Comparison of ENCODE assay signal across 8 mouse cellular contexts in the genomic region with DNA sequence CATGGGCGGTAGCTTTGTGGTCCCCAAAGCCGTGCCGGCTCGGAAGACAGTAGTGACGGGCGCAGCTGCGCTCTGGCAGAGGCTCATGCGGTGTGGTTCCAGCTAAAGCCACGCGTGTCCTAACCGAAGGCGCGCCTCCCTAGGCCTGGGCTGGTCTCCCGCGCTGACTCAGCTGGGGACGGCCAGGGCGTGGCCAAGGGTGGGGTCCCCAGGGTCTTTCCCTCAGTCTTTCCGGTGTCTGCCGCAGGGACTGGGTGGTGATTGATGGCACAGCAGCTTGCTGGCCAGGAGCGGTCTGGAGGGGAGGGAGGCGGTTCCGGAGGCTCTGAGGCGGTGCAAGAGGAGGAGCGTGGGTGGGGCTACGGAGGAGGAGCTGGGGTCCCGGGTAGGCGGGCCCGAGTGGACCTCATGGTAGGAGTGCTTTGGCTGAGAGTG. TPM values are rescaled to one million over a fixed set of nuclear protein-coding genes. Genes with fewer than 3 reads are reported as not detected.
DNase-seq lines count a peak whose midpoint lies in the region; ATAC-seq lines count a peak whose summit lies in the region.

No protein-coding gene starts in this region.

- H3K4me1 ChIP-seq in hindbrain, embryonic 16.5 days (ENCODE audit: control insufficient read depth, insufficient read depth, low read depth, low read length): peaks cover 14% of the 10 kb centered on the region
- peaks cover 78% of the 10 kb centered on the region for H3K4me1 ChIP-seq in megakaryocyte, embryonic 14.5 days

- H3K36me3 ChIP-seq in hindbrain, embryonic 16.5 days (ENCODE audit: control insufficient read depth, insufficient read depth, low read length): no peaks in the 10 kb centered on the region
- H3K36me3 ChIP-seq in megakaryocyte, embryonic 14.5 days (replicated peaks; ENCODE audit: low read length): peaks cover 3% of the 10 kb centered on the region

- H3K27me3 ChIP-seq in hindbrain, embryonic 16.5 days (replicated peaks; ENCODE audit: control insufficient read depth, insufficient read depth, low read length): no peaks in the 10 kb centered on the region
- no peaks in the 10 kb centered on the region for H3K27me3 ChIP-seq in megakaryocyte, embryonic 14.5 days (replicated peaks)

- peak; percentile 96 for ATAC-seq in hindbrain, embryonic 16.5 days

- peak overlapping the region; percentile 56 for H3K4me3 ChIP-seq in hindbrain, embryonic 16.5 days (ENCODE audit: low read length)
- H3K4me3 ChIP-seq in megakaryocyte, embryonic 14.5 days (replicated peaks): peak overlapping the region; percentile 95

- WGBS in hindbrain, embryonic 16.5 days: under 1% methylated on average over 28 of the region's 28 CpGs

- peak overlapping the region; percentile 98 for H3K4me2 ChIP-seq in hindbrain, embryonic 16.5 days (ENCODE audit: low read length)

- H3K9ac ChIP-seq in hindbrain, embryonic 16.5 days (ENCODE audit: low read depth, low read length): peak overlapping the region; percentile 59

- peak; percentile 92 for DNase-seq in R1 (ENCODE audit: low read depth, low spot score)
- DNase-seq in cerebellum, postnatal 25 days: peak; percentile 39 to 57
- peak; percentile 95 for DNase-seq in gastrocnemius, adult 18-20 months (ENCODE audit: low spot score)
- peak; percentile 52 to 82 for DNase-seq in left cerebral cortex, adult 9 months (ENCODE audit: low spot score in 2 of 2)
- DNase-seq in right cerebral cortex, postnatal 10 days (ENCODE audit: low spot score in 2 of 2): peak; percentile 88 to 90
- peak; percentile 96 for DNase-seq in urinary bladder, postnatal 14 days (ENCODE audit: low spot score)

- no peak overlapping the region for H3K27ac ChIP-seq in hindbrain, embryonic 16.5 days (ENCODE audit: low read depth, low read length)

- no peaks in the 10 kb centered on the region for H3K9me3 ChIP-seq in hindbrain, embryonic 16.5 days (ENCODE audit: control insufficient read depth, low read length)
- H3K9me3 ChIP-seq in megakaryocyte, embryonic 14.5 days: no peaks in the 10 kb centered on the region

RNA-seq across cellular contexts. Expression of gene Lrrfip1, which starts 54.2 kb away (rescaled TPM):
- total RNA-seq in gastrocnemius, adult 18-20 months (2021): 100 to 1,000 TPM; 119 to 121 TPM
- 40.9 and 43.3 TPM in 2 replicates for polyA plus RNA-seq in hindbrain, embryonic 16.5 days (2015; fragmentation: Nextera tagmentation; extraction: Ambion mirVana)
- polyA plus RNA-seq in megakaryocyte, embryonic 14.5 days (2012; ENCODE audit: insufficient read depth, low replicate concordance): 1.9 and 12.2 TPM in 2 replicates
